Mouse (Mus musculus): ENCODE results near the gene Pcnx3. TPM values are rescaled to one million over a fixed set of nuclear protein-coding genes. Genes with fewer than 3 reads are reported as not detected.
A peak's percentile ranks its signal among the peaks of the same experiment; 100 is the strongest.

The Pcnx3 gene
- 35.9 and 38.3 TPM in 2 replicates for polyA plus RNA-seq (2016; fragmentation: Nextera tagmentation; extraction: Ambion mirVana)

GRCm38 (mm10) chr19:5688200-5689087, at the start of gene Pcnx3, which contains the start of gene Map3k11:
TSS of gene Pcnx3 (minus strand) at chr19:5688908.
TSS of gene Map3k11 (plus strand) at chr19:5688742.
- peak; percentile 90 for ATAC-seq (ENCODE audit: insufficient number of reproducible peaks, insufficient read depth, low FRiP score, low TSS enrichment, low read depth)
- peak within 1 kb of the TSS; percentile 90 for H3K27ac ChIP-seq
- under 1% methylated on average over 69 of the region's 69 CpGs for WGBS
- peak within 1 kb of the TSS; percentile 93 for H3K4me3 ChIP-seq (replicated peaks)
- H3K4me1 ChIP-seq (replicated peaks) = peaks cover 43% of the 10 kb centered on the region
- peak within 1 kb of the TSS; percentile 95 for H3K4me2 ChIP-seq
- peak within 1 kb of the TSS; percentile 94 for H3K9ac ChIP-seq (replicated peaks)
- no peaks in the 10 kb centered on the region for H3K9me3 ChIP-seq
- H3K27me3 ChIP-seq = no peaks in the 10 kb centered on the region
- peaks cover 66% of the 10 kb centered on the region for H3K36me3 ChIP-seq

- ATAC-seq (ENCODE audit: insufficient number of reproducible peaks, insufficient read depth, low FRiP score, low TSS enrichment, low read depth) = no peak
- no peak overlapping the region for H3K4me2 ChIP-seq
- H3K9ac ChIP-seq (replicated peaks) = no peak overlapping the region
- H3K9me3 ChIP-seq = no peaks in the 10 kb centered on the region
- no peak overlapping the region for H3K4me3 ChIP-seq (replicated peaks)
- H3K4me1 ChIP-seq (replicated peaks) = peaks cover 16% of the 10 kb centered on the region
- H3K27me3 ChIP-seq = peaks cover 21% of the 10 kb centered on the region
- peaks cover 7% of the 10 kb centered on the region for H3K36me3 ChIP-seq
- no peak overlapping the region for H3K27ac ChIP-seq
- WGBS = 78% methylated on average over 9 of the region's 9 CpGs
Measured at GRCm38 (mm10) chr19:5734325-5734724, 45.6 kb upstream of the Pcnx3 start.

- peaks cover 3% of the 10 kb centered on the region; the same call in 1 of the 2 replicates for H3K27me3 ChIP-seq
- peak overlapping the region; percentile 76 for H3K9ac ChIP-seq (replicated peaks)
- under 1% methylated on average over 47 of the region's 47 CpGs for WGBS
- H3K9me3 ChIP-seq = no peaks in the 10 kb centered on the region
- H3K27ac ChIP-seq = peak overlapping the region; percentile 56
- peak overlapping the region; percentile 81 for H3K4me3 ChIP-seq (replicated peaks)
- peak overlapping the region; percentile 98 for H3K4me2 ChIP-seq
- peaks cover 14% of the 10 kb centered on the region for H3K36me3 ChIP-seq
- ATAC-seq (ENCODE audit: insufficient number of reproducible peaks, insufficient read depth, low FRiP score, low TSS enrichment, low read depth) = peak; percentile 77
- H3K4me1 ChIP-seq (replicated peaks) = peaks cover 39% of the 10 kb centered on the region
Measured at GRCm38 (mm10) chr19:5731264-5731978, 42.7 kb upstream of the Pcnx3 start.

GRCm38 (mm10) chr19:5730314-5731186, 41.8 kb upstream of the Pcnx3 start:
- Histone ChIP-seq H3K27me3 (no peaks in the 10 kb centered on the region), H3K9me3 (no peaks in the 10 kb centered on the region), H3K27ac (no peak overlapping the region), H3K4me1 (replicated peaks) (peaks cover 47% of the 10 kb centered on the region), H3K4me3 (replicated peaks) (peak overlapping the region; percentile 96), H3K9ac (replicated peaks) (peak overlapping the region; percentile 76), H3K4me2 (peak overlapping the region; percentile 98), H3K36me3 (peaks cover 14% of the 10 kb centered on the region)
- WGBS = 73% methylated on average over 29 of the region's 29 CpGs
- no peak for ATAC-seq (ENCODE audit: insufficient number of reproducible peaks, insufficient read depth, low FRiP score, low TSS enrichment, low read depth)

GRCm38 (mm10) chr19:5729444-5729815, 40.7 kb upstream of the Pcnx3 start, which contains the start of gene Fam89b:
TSS of gene Fam89b (minus strand) at chr19:5729653.
- whole genome bisulfite sequencing = 0% methylated on average over 37 of the region's 37 CpGs
- Histone ChIP-seq H3K27ac (peak within 1 kb of the TSS; percentile 96), H3K4me1 (replicated peaks) (peaks cover 59% of the 10 kb centered on the region), H3K4me3 (replicated peaks) (peak within 1 kb of the TSS; percentile 96), H3K36me3 (peaks cover 21% of the 10 kb centered on the region), H3K9ac (replicated peaks) (peak within 1 kb of the TSS; percentile 98), H3K9me3 (no peaks in the 10 kb centered on the region), H3K4me2 (peak within 1 kb of the TSS; percentile 98), H3K27me3 (no peaks in the 10 kb centered on the region)
- peak; percentile 66; the same call in 1 of the 2 replicates for ATAC-seq (ENCODE audit: insufficient number of reproducible peaks, insufficient read depth, low FRiP score, low TSS enrichment, low read depth)

- H3K9me3 ChIP-seq = no peaks in the 10 kb centered on the region
- H3K4me2 ChIP-seq = peak overlapping the region; percentile 98
- peaks cover 27% of the 10 kb centered on the region for H3K36me3 ChIP-seq
- 0 out of 2 replicates have a peak, but pooled peaks have one; percentile 4 for ATAC-seq (ENCODE audit: insufficient number of reproducible peaks, insufficient read depth, low FRiP score, low TSS enrichment, low read depth)
- peak overlapping the region; percentile 98 for H3K9ac ChIP-seq (replicated peaks)
- H3K4me1 ChIP-seq (replicated peaks) = peaks cover 62% of the 10 kb centered on the region
- H3K27ac ChIP-seq = peak overlapping the region; percentile 96
- peak overlapping the region; percentile 96 for H3K4me3 ChIP-seq (replicated peaks)
- H3K27me3 ChIP-seq = no peaks in the 10 kb centered on the region
- 10% methylated on average over 37 of the region's 37 CpGs for WGBS
Measured at GRCm38 (mm10) chr19:5728631-5729443, 40.1 kb upstream of the Pcnx3 start.

GRCm38 (mm10) chr19:5727701-5728100, 39.0 kb upstream of the Pcnx3 start:
- Histone ChIP-seq H3K4me3 (replicated peaks) (peak overlapping the region; percentile 96), H3K27ac (0 out of 2 replicates have a peak overlapping the region, but pooled peaks have one; percentile 12), H3K4me1 (replicated peaks) (peaks cover 62% of the 10 kb centered on the region), H3K9me3 (no peaks in the 10 kb centered on the region), H3K36me3 (peaks cover 38% of the 10 kb centered on the region), H3K9ac (replicated peaks) (peak overlapping the region; percentile 98), H3K4me2 (peak overlapping the region; percentile 98), H3K27me3 (no peaks in the 10 kb centered on the region)
- ATAC-seq (ENCODE audit: insufficient number of reproducible peaks, insufficient read depth, low FRiP score, low TSS enrichment, low read depth) = no peak
- 2% methylated on average over 14 of the region's 14 CpGs for WGBS

- peaks cover 45% of the 10 kb centered on the region for H3K36me3 ChIP-seq
- peak overlapping the region; percentile 96 for H3K4me3 ChIP-seq (replicated peaks)
- H3K9me3 ChIP-seq = no peaks in the 10 kb centered on the region
- peak overlapping the region; percentile 98 for H3K4me2 ChIP-seq
- H3K9ac ChIP-seq (replicated peaks) = peak overlapping the region; percentile 51
- H3K4me1 ChIP-seq (replicated peaks) = peaks cover 62% of the 10 kb centered on the region
- 76% methylated on average over 15 of the region's 15 CpGs for WGBS
- H3K27ac ChIP-seq = 0 out of 2 replicates have a peak overlapping the region, but pooled peaks have one; percentile 12
- no peak for ATAC-seq (ENCODE audit: insufficient number of reproducible peaks, insufficient read depth, low FRiP score, low TSS enrichment, low read depth)
- H3K27me3 ChIP-seq = no peaks in the 10 kb centered on the region
Measured at GRCm38 (mm10) chr19:5726961-5727578, 38.4 kb upstream of the Pcnx3 start.

- peak within 1 kb of the TSS; percentile 63 for H3K9ac ChIP-seq (replicated peaks)
- ATAC-seq (ENCODE audit: insufficient number of reproducible peaks, insufficient read depth, low FRiP score, low TSS enrichment, low read depth) = no peak
- peaks cover 56% of the 10 kb centered on the region for H3K36me3 ChIP-seq
- H3K4me3 ChIP-seq (replicated peaks) = peak within 1 kb of the TSS; percentile 96
- no peaks in the 10 kb centered on the region for H3K27me3 ChIP-seq
- H3K4me1 ChIP-seq (replicated peaks) = peaks cover 60% of the 10 kb centered on the region
- no peaks in the 10 kb centered on the region for H3K9me3 ChIP-seq
- 13% methylated on average over 49 of the region's 49 CpGs for whole genome bisulfite sequencing
- peak within 1 kb of the TSS; percentile 98 for H3K4me2 ChIP-seq
- H3K27ac ChIP-seq = peak within 1 kb of the TSS; percentile 76
Measured at GRCm38 (mm10) chr19:5725767-5726515, 37.2 kb upstream of the Pcnx3 start, which contains the start of gene Ehbp1l1. TSS of gene Ehbp1l1 (minus strand) at chr19:5726317.

Measured in limb, embryonic 12.5 days (tissue).